Mouse (Mus musculus) liver, adult 2 months (tissue): ENCODE measurements around the gene Capg.

Experiments used
- CTCF ChIP-seq: fragments of 200-500 bp; IDR thresholded peaks from 2 replicates; pipeline ENCODE4 v1.5.1; 2011; ENCODE audit warnings: low read depth, low read length, control low read depth
- POLR2A ChIP-seq: fragments of 200-500 bp; IDR thresholded peaks from 2 replicates; pipeline ENCODE4 v1.6.1; 2011; ENCODE audit warnings: low read length, control low read depth; ENCODE audit not compliant: insufficient read depth; ENCODE audit errors: extremely low read depth

DNA sequence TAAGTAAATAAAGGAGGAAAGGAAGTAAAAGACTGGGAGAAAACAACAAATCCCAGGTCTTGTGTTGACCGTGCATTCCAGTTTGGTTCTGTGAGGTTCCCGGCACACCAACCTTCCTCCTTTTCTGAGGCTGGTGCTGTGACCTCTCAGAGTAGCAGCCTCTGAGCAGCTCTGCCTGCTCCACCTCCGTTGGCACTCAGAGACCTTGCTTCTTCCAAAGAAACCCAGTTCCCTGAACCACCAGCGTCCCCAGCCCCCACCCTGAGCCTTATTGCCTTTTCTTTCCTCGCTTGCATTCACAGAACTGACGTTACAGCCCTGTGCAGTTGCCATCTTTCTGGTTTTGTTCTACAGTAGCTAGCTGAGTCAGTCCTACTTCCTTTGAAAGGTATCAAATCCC, 56.0 kb downstream of the Capg start:
- TF ChIP-seq POLR2A (0 out of 2 replicates have a peak, but pooled peaks have one; percentile 18), CTCF (no peak)
